Mouse (Mus musculus): ENCODE results near the gene Nme9. TPM values are rescaled to one million over a fixed set of nuclear protein-coding genes. Genes with fewer than 3 reads are reported as not detected.

Nme9 gene
- total and polyA plus RNA-seq, 2 experiments from 2014 or later: 0.18 TPM; not detected in 1

DNA sequence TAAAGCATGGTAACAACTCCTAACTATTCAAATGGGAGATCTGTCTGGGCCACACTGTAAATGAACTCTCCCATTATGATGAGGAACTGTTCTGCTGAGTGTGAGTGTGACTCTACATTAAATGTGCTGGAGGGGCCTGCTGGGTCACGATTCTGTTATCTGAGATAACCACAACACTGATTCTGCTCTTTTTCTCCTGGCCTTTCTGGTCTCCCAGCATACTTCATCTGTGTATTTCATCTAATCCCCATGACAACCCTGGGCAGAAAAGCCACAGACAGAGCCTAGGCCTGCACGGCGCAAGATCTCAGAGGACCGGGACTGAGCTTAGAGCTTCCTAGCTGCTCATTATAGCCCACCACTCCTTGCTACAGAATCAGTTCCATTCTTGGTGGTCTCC is 18.8 kb upstream of the Nme9 start:
- no peak for TF ChIP-seq EP300 (IDR thresholded peaks at IDR 0.05; ENCODE audit: low read depth)
- TF ChIP-seq CTCF (IDR thresholded peaks at IDR 0.05; ENCODE audit: low read depth): no peak
- ATAC-seq (ENCODE audit: insufficient read depth, low read depth): no peak

DNA sequence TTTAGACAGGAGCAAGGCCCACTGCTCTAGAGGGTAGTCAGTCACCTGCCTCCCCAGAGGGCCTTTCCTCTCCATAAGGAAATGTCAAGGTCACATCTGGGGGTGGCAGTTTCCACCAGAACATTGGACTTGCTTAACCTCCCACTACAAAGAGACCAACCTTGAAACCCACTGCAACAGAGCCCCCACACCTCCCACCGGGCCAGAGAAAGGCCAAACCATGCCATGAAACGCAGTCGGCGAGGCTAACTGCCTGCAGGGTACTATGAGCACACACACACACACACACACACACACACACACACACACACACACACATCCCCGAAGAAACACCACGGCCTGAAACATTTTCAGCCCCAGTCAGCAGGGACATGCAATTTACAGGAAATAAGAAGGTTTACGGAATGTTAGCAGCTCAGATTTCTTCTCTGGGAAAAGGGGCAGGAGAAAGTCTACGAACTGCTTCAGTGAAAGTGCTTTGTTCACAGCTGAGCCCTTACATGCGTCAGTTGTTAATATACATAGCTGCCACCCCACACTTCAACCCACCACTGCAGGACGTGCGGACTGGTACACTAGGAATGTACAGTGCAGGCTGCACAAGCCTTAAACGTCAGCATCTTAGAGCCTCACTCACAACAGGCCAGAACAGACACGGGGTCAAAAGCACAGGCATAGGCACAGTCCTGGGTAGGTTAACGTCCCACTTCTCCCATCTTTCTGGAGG is 16.2 kb upstream of the Nme9 start:
- Histone ChIP-seq H3K4me3 (ENCODE audit: low read depth, low read length) (peak overlapping the region; percentile 71), H3K4me1 (ENCODE audit: control insufficient read depth, insufficient read depth) (peaks cover 5% of the 10 kb centered on the region; the same call in 1 of the 2 replicates), H3K9ac (replicated peaks; ENCODE audit: low read depth, low read length) (no peak overlapping the region), H3K27me3 (ENCODE audit: control insufficient read depth, insufficient read depth, low read length) (peaks cover 11% of the 10 kb centered on the region; the same call in 1 of the 2 replicates), H3K4me2 (ENCODE audit: low read depth, low read length) (peak overlapping the region; percentile 94), H3K27ac (ENCODE audit: low read depth) (peak overlapping the region; percentile 86), H3K36me3 (replicated peaks; ENCODE audit: control insufficient read depth, insufficient read depth, low read length) (no peaks in the 10 kb centered on the region), H3K9me3 (replicated peaks; ENCODE audit: control insufficient read depth, low read length) (no peaks in the 10 kb centered on the region)
- TF ChIP-seq CTCF (IDR thresholded peaks at IDR 0.05; ENCODE audit: low read depth) (no peak), EP300 (IDR thresholded peaks at IDR 0.05; ENCODE audit: low read depth) (no peak)
- ATAC-seq (ENCODE audit: insufficient read depth, low read depth) (peak; percentile 42), DNase-seq (ENCODE audit: low spot score) (peak; percentile 33)
- 48% methylated on average over 14 of the region's 14 CpGs for WGBS

More for the DNA sequence above, 18.8 kb upstream of the Nme9 start:
- H3K4me3 ChIP-seq (ENCODE audit: low read depth, low read length): no peak overlapping the region
- peaks cover 4% of the 10 kb centered on the region for H3K4me1 ChIP-seq (ENCODE audit: control insufficient read depth, insufficient read depth)
- no peaks in the 10 kb centered on the region for H3K9me3 ChIP-seq (replicated peaks; ENCODE audit: control insufficient read depth, low read length)
- H3K9ac ChIP-seq (replicated peaks; ENCODE audit: low read depth, low read length): no peak overlapping the region
- 0 out of 2 replicates have a peak, but pooled peaks cover under 1% of the 10 kb centered on the region for H3K27me3 ChIP-seq (ENCODE audit: control insufficient read depth, insufficient read depth, low read length)
- 78% methylated on average over 4 of the region's 4 CpGs for WGBS
- H3K27ac ChIP-seq (ENCODE audit: low read depth): no peak overlapping the region
- no peak overlapping the region for H3K4me2 ChIP-seq (ENCODE audit: low read depth, low read length)
- no peaks in the 10 kb centered on the region for H3K36me3 ChIP-seq (replicated peaks; ENCODE audit: control insufficient read depth, insufficient read depth, low read length)
- DNase-seq (ENCODE audit: low spot score): no peak

DNA sequence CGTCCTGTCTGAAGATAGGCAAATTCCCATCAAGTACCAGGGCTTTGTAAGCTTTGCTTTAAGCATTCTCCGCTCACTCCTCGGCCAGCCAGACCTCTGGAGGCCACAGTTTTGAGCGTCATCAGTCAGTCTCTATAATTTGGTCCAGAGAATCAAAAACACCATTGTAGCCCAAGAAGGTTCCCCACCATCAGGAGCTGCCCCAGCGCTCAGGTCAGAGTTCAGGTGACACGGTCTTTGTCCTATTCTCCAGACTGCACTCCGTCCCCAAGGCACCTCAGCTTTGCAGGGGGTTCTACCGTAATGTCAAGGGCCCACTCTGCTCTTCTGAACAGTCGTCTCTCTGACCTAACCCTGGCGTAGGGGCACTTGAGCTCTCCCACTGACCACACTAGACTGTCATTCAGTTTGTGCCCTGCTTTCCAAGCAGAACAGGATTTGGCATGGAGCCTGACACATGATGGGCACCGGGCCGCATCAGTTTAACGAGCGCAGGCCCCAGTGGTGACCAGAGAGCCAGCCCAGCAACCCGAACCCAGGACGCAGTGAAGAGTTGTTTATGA is 15.6 kb upstream of the Nme9 start:
- Histone ChIP-seq H3K9me3 (replicated peaks; ENCODE audit: control insufficient read depth, low read length) (no peaks in the 10 kb centered on the region), H3K4me2 (ENCODE audit: low read depth, low read length) (peak overlapping the region; percentile 94)
- DNase-seq (ENCODE audit: low spot score): peak; percentile 34

DNA sequence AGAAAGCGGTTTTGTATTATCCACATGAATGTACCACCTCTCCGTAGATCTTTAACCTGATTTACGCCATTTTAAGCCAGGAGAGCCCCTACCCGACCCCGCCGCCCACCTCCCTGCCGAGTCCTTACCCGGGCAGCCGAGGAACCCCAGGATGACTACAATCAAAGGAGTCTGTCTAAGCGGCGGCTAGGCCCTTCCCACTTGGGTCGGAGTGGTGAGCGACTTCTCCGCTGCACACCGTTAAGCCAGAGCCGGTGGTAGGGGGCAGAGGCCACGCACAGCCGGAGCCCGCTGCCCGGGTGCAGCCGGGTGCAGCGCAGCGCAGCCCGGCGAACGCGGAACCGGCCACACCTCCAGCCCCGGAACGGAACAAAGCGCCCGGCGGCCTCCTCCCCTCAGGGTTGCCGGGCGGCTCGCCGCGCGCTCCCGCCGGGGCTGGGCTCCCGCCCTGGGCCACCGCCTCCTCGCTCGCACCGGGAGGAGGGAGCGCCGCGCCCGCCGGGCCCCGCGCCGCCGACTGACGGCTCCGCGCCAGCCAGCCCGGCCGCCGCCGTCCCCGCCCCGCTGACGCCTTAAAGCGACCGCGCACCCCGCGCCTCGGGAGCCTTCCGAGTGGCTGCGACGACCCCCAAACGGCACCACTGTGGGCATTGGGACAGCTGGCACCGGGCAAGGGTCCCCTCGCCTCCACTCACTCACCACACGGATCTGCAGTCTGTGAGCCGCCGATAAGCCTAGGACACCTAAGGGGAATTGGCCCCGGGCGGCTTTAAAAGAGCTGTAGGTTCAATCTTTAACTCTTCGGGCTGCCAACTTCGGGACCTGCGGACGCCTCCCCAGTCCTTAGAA is 14.9 kb upstream of the Nme9 start:
- TF ChIP-seq CTCF (IDR thresholded peaks at IDR 0.05; ENCODE audit: low read depth) (no peak), EP300 (IDR thresholded peaks at IDR 0.05; ENCODE audit: low read depth) (no peak)
- ATAC-seq (ENCODE audit: insufficient read depth, low read depth) (peak; percentile 84), DNase-seq (ENCODE audit: low spot score) (peak; percentile 58)
- no peaks in the 10 kb centered on the region for H3K9me3 ChIP-seq (replicated peaks; ENCODE audit: control insufficient read depth, low read length)
- 1% methylated on average over 75 of the region's 86 CpGs for WGBS
- H3K36me3 ChIP-seq (replicated peaks; ENCODE audit: control insufficient read depth, insufficient read depth, low read length): no peaks in the 10 kb centered on the region
- peaks cover 5% of the 10 kb centered on the region; the same call in 1 of the 2 replicates for H3K4me1 ChIP-seq (ENCODE audit: control insufficient read depth, insufficient read depth)
- peak overlapping the region; percentile 86 for H3K27ac ChIP-seq (ENCODE audit: low read depth)
- peak overlapping the region; percentile 84 for H3K9ac ChIP-seq (replicated peaks; ENCODE audit: low read depth, low read length)
- H3K27me3 ChIP-seq (ENCODE audit: control insufficient read depth, insufficient read depth, low read length): peaks cover 11% of the 10 kb centered on the region; the same call in 1 of the 2 replicates
- peak overlapping the region; percentile 94 for H3K4me2 ChIP-seq (ENCODE audit: low read depth, low read length)
- H3K4me3 ChIP-seq (ENCODE audit: low read depth, low read length): peak overlapping the region; percentile 71

More for the DNA sequence above, 15.6 kb upstream of the Nme9 start:
- H3K9ac ChIP-seq (replicated peaks; ENCODE audit: low read depth, low read length): peak overlapping the region; percentile 84
- H3K27ac ChIP-seq (ENCODE audit: low read depth): peak overlapping the region; percentile 86
- ATAC-seq (ENCODE audit: insufficient read depth, low read depth): peak; percentile 13
- peak overlapping the region; percentile 71 for H3K4me3 ChIP-seq (ENCODE audit: low read depth, low read length)
- no peak for TF ChIP-seq CTCF (IDR thresholded peaks at IDR 0.05; ENCODE audit: low read depth)
- TF ChIP-seq EP300 (IDR thresholded peaks at IDR 0.05; ENCODE audit: low read depth): no peak
- H3K36me3 ChIP-seq (replicated peaks; ENCODE audit: control insufficient read depth, insufficient read depth, low read length): no peaks in the 10 kb centered on the region
- H3K4me1 ChIP-seq (ENCODE audit: control insufficient read depth, insufficient read depth): peaks cover 5% of the 10 kb centered on the region; the same call in 1 of the 2 replicates
- 26% methylated on average over 16 of the region's 16 CpGs for WGBS
- H3K27me3 ChIP-seq (ENCODE audit: control insufficient read depth, insufficient read depth, low read length): peaks cover 11% of the 10 kb centered on the region; the same call in 1 of the 2 replicates

Data from heart, postnatal 0 days (tissue).